Mouse (Mus musculus): ENCODE results near the gene Mllt1.

The Mllt1 gene

GRCm38 (mm10) chr17:56884809-56885208 lies 50.4 kb downstream of the Mllt1 start:
- Histone ChIP-seq H3K9me3 (ENCODE audit: low read length) (peaks cover 24% of the 10 kb centered on the region), H3K27me3 (ENCODE audit: insufficient read depth, low read length) (no peaks in the 10 kb centered on the region), H3K36me3 (ENCODE audit: insufficient read depth, low read length) (peaks cover 84% of the 10 kb centered on the region), H3K4me3 (replicated peaks; ENCODE audit: low read length) (peak overlapping the region; percentile 74), H3K4me1 (replicated peaks; ENCODE audit: low read depth, low read length) (peaks cover 75% of the 10 kb centered on the region)
- TF ChIP-seq CTCF (conservative IDR thresholded peaks at IDR 0.05; ENCODE audit: low read length) (no peak), POU5F1 (IDR thresholded peaks at IDR 0.05; ENCODE audit: borderline replicate concordance, low read length) (no peak), NANOG (IDR thresholded peaks at IDR 0.05; ENCODE audit: borderline replicate concordance, low read length) (peak; percentile 63)

DNA sequence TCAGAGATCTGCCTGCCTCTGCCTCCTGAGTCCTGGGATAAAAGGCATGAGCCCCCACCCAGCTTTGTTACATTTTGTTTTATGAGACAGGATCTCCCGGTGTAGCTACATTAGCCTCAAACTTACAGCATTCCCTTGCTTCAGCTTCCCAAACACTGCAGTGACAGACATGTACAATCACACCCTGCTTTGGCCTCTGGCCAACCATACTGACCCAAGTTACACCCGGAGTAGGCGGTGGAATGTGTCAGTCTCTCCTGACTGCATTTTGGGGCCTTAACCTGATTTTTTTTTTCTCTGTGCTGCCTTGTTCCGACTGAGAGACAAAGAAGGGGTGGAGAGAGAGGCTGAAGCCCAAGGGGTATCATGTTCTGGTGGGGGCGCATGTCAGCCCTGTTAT lies 50.9 kb downstream of the Mllt1 start:
- peaks cover 24% of the 10 kb centered on the region for H3K9me3 ChIP-seq (ENCODE audit: low read length)
- TF ChIP-seq CTCF (conservative IDR thresholded peaks at IDR 0.05; ENCODE audit: low read length) (no peak), POU5F1 (IDR thresholded peaks at IDR 0.05; ENCODE audit: borderline replicate concordance, low read length) (no peak), NANOG (IDR thresholded peaks at IDR 0.05; ENCODE audit: borderline replicate concordance, low read length) (no peak)
- peaks cover 79% of the 10 kb centered on the region for H3K36me3 ChIP-seq (ENCODE audit: insufficient read depth, low read length)
- no peaks in the 10 kb centered on the region for H3K27me3 ChIP-seq (ENCODE audit: insufficient read depth, low read length)
- H3K4me3 ChIP-seq (replicated peaks; ENCODE audit: low read length), result peak overlapping the region; percentile 74
- peaks cover 77% of the 10 kb centered on the region for H3K4me1 ChIP-seq (replicated peaks; ENCODE audit: low read depth, low read length)

DNA sequence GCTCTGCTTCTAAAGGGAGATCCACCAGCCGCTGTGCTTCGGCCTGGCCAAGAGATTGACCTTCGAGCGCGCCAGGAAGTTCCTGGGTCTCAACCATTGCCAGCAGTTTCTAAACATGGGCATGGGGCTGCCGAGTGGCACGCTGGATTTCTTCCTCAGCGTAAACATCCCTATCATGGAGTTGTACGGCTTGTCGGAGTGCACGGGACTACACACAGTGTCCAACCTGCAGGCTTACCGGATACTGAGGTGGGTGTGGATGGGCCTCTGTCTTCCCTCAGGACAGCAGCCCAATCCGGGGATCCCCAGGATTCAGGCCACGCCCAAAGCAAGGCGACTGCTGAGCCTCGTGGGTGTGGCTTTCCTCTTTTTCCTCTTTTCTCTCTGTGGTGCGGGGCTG lies 51.6 kb downstream of the Mllt1 start:
- H3K4me3 ChIP-seq (replicated peaks; ENCODE audit: low read length), result peak overlapping the region; percentile 74
- H3K27me3 ChIP-seq (ENCODE audit: insufficient read depth, low read length), result no peaks in the 10 kb centered on the region
- H3K9me3 ChIP-seq (ENCODE audit: low read length), result peaks cover 24% of the 10 kb centered on the region
- H3K36me3 ChIP-seq (ENCODE audit: insufficient read depth, low read length), result peaks cover 72% of the 10 kb centered on the region
- no peak for TF ChIP-seq CTCF (conservative IDR thresholded peaks at IDR 0.05; ENCODE audit: low read length)
- no peak for TF ChIP-seq NANOG (IDR thresholded peaks at IDR 0.05; ENCODE audit: borderline replicate concordance, low read length)
- TF ChIP-seq POU5F1 (IDR thresholded peaks at IDR 0.05; ENCODE audit: borderline replicate concordance, low read length), result no peak
- peaks cover 78% of the 10 kb centered on the region for H3K4me1 ChIP-seq (replicated peaks; ENCODE audit: low read depth, low read length)

DNA sequence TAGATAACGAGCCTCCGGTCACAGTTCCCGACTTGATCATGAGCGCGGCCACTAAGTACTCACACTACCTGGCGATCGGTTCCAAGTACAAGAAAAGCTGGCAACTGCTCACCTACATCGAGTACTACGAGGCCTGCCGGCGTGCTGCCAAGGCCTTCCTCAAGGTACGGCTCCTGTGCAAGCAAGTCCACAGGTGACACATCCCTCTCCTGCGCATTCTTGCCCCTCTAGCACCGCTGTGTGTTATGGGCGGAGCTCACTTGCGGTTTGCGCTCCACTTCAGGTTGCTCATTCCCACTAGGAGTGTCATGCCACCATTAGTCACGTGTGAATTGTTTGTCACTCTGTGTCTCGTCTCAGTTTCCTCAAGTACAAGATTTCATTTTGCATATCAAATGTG lies 57.8 kb downstream of the Mllt1 start:
- Histone ChIP-seq H3K9me3 (ENCODE audit: low read length) (no peaks in the 10 kb centered on the region), H3K36me3 (ENCODE audit: insufficient read depth, low read length) (peaks cover 24% of the 10 kb centered on the region), H3K27me3 (ENCODE audit: insufficient read depth, low read length) (no peaks in the 10 kb centered on the region), H3K4me3 (replicated peaks; ENCODE audit: low read length) (peak overlapping the region; percentile 76), H3K4me1 (replicated peaks; ENCODE audit: low read depth, low read length) (peaks cover 82% of the 10 kb centered on the region)
- no peak for TF ChIP-seq CTCF (conservative IDR thresholded peaks at IDR 0.05; ENCODE audit: low read length)
- TF ChIP-seq POU5F1 (IDR thresholded peaks at IDR 0.05; ENCODE audit: borderline replicate concordance, low read length), result no peak
- no peak for TF ChIP-seq NANOG (IDR thresholded peaks at IDR 0.05; ENCODE audit: borderline replicate concordance, low read length)

DNA sequence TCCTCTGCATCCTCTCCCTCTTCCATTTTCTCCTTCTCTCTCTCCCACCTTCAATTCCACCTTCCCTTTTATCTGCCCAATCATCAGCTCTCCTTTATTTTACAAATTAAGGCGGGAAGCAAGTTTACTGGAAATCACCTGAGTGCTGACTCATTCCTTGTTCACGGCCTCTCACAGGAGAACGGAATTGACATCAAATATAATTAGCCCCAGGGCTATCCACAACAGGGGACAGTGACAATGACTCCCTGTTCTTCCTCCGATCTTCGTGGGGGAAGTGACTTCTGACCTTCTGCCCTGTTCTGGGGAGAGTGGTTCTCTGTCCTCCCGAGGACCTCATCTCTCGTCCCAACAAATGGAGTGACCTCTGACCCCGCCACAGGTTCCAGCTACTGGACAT lies 58.2 kb downstream of the Mllt1 start:
- H3K36me3 ChIP-seq (ENCODE audit: insufficient read depth, low read length), result peaks cover 19% of the 10 kb centered on the region
- H3K4me1 ChIP-seq (replicated peaks; ENCODE audit: low read depth, low read length), result peaks cover 82% of the 10 kb centered on the region
- H3K9me3 ChIP-seq (ENCODE audit: low read length), result no peaks in the 10 kb centered on the region
- TF ChIP-seq NANOG (IDR thresholded peaks at IDR 0.05; ENCODE audit: borderline replicate concordance, low read length) (peak; percentile 10; the same call in 1 of the 2 replicates), CTCF (conservative IDR thresholded peaks at IDR 0.05; ENCODE audit: low read length) (no peak)
- peak overlapping the region; percentile 76 for H3K4me3 ChIP-seq (replicated peaks; ENCODE audit: low read length)
- H3K27me3 ChIP-seq (ENCODE audit: insufficient read depth, low read length), result no peaks in the 10 kb centered on the region

GRCm38 (mm10) chr17:56876465-56876864 lies 58.8 kb downstream of the Mllt1 start:
- TF ChIP-seq POU5F1 (IDR thresholded peaks at IDR 0.05; ENCODE audit: borderline replicate concordance, low read length) (no peak), CTCF (conservative IDR thresholded peaks at IDR 0.05; ENCODE audit: low read length) (no peak), NANOG (IDR thresholded peaks at IDR 0.05; ENCODE audit: borderline replicate concordance, low read length) (no peak)
- Histone ChIP-seq H3K4me1 (replicated peaks; ENCODE audit: low read depth, low read length) (peaks cover 85% of the 10 kb centered on the region), H3K36me3 (ENCODE audit: insufficient read depth, low read length) (peaks cover 14% of the 10 kb centered on the region), H3K4me3 (replicated peaks; ENCODE audit: low read length) (peak overlapping the region; percentile 76), H3K27me3 (ENCODE audit: insufficient read depth, low read length) (no peaks in the 10 kb centered on the region), H3K9me3 (ENCODE audit: low read length) (no peaks in the 10 kb centered on the region)

GRCm38 (mm10) chr17:56874936-56875651 lies 60.1 kb downstream of the Mllt1 start, which contains the start of gene 1700061G19Rik:
1700061G19Rik (plus strand) TSS chr17:56875477.
- Histone ChIP-seq H3K9me3 (ENCODE audit: low read length) (no peaks in the 10 kb centered on the region), H3K4me1 (replicated peaks; ENCODE audit: low read depth, low read length) (peaks cover 87% of the 10 kb centered on the region), H3K4me3 (replicated peaks; ENCODE audit: low read length) (peak within 1 kb of the TSS; percentile 76), H3K27me3 (ENCODE audit: insufficient read depth, low read length) (no peaks in the 10 kb centered on the region), H3K36me3 (ENCODE audit: insufficient read depth, low read length) (peaks cover under 1% of the 10 kb centered on the region)
- TF ChIP-seq NANOG (IDR thresholded peaks at IDR 0.05; ENCODE audit: borderline replicate concordance, low read length), result no peak
- TF ChIP-seq CTCF (conservative IDR thresholded peaks at IDR 0.05; ENCODE audit: low read length), result no peak
- TF ChIP-seq POU5F1 (IDR thresholded peaks at IDR 0.05; ENCODE audit: borderline replicate concordance, low read length), result no peak

DNA sequence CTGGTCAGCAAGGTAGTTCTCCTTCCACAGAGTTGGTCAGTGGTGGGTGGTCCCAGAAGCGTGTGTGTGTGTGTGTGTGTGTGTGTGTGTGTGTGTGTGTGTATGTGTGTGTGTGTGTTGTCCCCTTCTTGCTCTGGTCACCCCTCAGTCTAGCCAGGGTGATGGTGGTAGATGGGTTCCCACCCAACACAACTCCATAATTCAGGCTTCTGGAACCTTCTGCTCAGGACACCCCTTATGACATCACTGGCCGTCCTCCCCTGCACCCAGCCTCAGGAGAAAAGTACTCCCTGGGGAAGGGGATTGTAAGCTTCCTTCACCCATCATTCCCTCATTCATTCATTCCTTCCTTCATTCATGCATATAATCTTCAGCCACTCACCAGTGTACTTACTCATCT lies 61.0 kb downstream of the Mllt1 start, which contains the start of gene Acsbg2:
TSS of gene Acsbg2 (minus strand) at position 211 of the 400 bp plus-strand sequence.
- Histone ChIP-seq H3K4me3 (replicated peaks; ENCODE audit: low read length) (no peak within 1 kb of the TSS), H3K27me3 (ENCODE audit: insufficient read depth, low read length) (no peaks in the 10 kb centered on the region), H3K36me3 (ENCODE audit: insufficient read depth, low read length) (no peaks in the 10 kb centered on the region), H3K4me1 (replicated peaks; ENCODE audit: low read depth, low read length) (peaks cover 91% of the 10 kb centered on the region), H3K9me3 (ENCODE audit: low read length) (no peaks in the 10 kb centered on the region)
- TF ChIP-seq CTCF (conservative IDR thresholded peaks at IDR 0.05; ENCODE audit: low read length), result no peak
- TF ChIP-seq POU5F1 (IDR thresholded peaks at IDR 0.05; ENCODE audit: borderline replicate concordance, low read length), result no peak
- no peak for TF ChIP-seq NANOG (IDR thresholded peaks at IDR 0.05; ENCODE audit: borderline replicate concordance, low read length)
